Mouse (Mus musculus) spleen, adult 2 months (tissue): Measurements from ENCODE around the gene Krt78.

Source experiments
- CTCF ChIP-seq: fragments of 200-500 bp; IDR thresholded peaks from 2 replicates; pipeline ENCODE4 v1.5.1; 2011; ENCODE audit warnings: mild to moderate bottlenecking, inconsistent platforms; ENCODE audit not compliant: insufficient read depth, insufficient read length, insufficient replicate concordance; ENCODE audit errors: extremely low read depth
- POLR2A ChIP-seq: fragments of 200-500 bp; IDR thresholded peaks from 2 replicates; pipeline ENCODE4 v1.6.1; 2011; ENCODE audit warnings: low read depth, low read length, inconsistent platforms

GRCm38 (mm10) chr15:101983949-101984601, 30.0 kb upstream of the Krt78 start:
- TF ChIP-seq CTCF (peak; percentile 79; the same call in 1 of the 2 replicates), POLR2A (no peak)
